Mouse (Mus musculus) urinary bladder, postnatal 36 days (tissue): ENCODE results near the gene Adam8.

ENCODE experiments used
- DNase-seq, 2 experiments: peaks; one replicate each; pipeline ENCODE4 v3.0.0; 2022; ENCODE audit warnings: low spot score in 2 of 2, mixed read lengths in 1 of 2

The Adam8 gene

DNA sequence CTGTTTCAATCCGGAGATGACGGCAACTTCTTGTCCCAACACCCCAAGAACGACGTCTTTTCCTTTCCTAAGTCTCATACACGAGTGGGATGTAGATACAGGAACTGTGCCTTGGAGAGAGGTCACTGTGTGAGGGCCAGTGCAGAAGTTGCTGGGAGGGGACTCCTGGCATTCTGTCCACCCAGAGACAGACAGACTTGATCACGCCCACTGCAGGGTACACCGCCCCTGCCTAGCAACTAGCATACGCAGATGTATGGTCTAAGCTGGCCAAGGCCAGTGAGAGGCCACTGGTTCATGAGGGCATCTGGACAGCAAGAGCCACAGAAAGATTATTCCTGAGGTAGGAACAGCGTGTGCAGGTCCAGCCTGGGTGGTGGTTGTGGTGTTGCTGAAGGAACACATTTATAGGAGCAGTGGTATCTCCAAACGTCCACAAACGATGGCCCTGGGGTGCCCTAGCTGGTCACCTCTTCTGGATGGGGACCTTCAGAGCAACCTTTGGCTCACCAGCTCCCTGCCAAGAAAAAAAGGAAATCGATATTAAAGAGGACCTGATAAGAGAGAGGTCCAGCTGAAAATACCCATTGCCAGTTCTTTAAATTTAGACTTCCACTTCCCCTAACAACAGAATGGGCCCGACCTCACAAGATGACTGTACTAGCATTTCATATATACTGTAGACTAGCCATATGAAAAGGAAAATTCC is 13.2 kb downstream of the Adam8 start:
- no peak for DNase-seq

DNA sequence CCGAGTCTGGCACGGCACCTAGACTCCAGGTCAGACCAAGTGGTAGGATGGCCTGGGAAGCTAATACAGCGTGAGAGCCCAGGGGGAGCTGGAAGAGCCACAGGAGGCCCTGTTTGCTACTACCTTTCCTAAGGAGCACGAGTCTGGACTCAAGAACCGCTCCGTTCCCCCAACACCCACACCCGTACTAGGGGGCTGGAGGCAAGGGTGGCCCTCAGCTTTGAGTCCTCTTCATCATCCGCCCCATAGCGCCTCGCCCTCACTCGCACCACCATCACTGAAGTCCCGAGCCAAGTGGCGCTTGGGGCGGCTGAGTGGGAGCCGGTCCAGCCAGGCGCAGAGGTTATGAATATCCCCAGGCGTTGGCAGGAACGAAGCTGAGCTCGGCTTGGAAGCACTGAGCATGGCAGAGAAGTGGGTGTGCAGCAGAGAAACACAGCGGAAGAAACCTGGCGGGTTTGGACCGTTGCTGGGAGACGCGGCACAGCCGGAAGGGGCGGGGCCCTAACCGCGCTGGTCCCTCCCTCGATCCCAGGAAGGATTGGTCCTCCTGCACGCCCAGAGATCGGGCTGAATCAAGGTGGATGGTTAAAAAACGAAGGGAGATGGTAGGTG is 14.0 kb downstream of the Adam8 start, which contains the start of gene 6430531B16Rik:
6430531B16Rik (minus strand) TSS at position 478 of the 615 bp plus-strand sequence.
- peak; percentile 81 to 84 for DNase-seq

DNA sequence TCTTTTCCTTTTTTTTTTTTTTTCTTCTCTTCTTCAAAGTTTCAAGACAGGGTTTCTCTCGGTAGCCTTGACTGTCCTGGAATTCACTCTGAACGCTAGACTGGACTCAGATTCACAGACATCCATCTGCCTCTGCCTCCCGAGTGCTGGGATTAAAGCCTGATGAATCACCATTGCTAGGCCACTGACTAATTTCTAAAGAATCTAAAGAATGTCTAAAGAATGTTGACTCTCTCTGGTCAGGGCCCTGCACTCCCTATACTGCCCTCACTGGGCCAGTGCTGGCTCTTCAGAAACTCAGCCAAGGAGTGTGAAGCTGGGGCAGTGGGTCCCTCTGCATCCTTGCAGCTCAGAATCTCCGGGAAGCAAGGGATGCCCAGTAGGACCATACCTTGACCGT is 16.9 kb downstream of the Adam8 start:
- DNase-seq: no peak

DNA sequence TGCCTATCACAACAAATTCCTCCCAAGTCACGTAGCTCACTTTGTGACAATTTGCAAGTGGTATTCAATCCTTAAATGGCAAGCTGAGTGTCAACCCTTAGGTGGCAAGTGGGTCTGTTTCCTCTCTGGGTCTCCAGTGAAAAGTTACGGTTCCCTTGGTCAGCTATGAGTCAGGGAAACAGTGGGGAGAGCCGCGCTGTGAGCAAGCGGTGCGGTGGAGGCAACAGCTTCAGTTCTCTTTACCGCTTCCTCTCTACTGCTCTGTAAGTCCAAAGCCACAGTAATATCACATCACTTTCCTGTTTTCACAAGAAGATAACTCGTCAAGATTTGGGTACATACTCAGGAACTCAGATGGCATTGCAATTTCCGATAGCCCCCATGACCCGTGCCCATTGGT is 18.1 kb downstream of the Adam8 start:
- DNase-seq: no peak

DNA sequence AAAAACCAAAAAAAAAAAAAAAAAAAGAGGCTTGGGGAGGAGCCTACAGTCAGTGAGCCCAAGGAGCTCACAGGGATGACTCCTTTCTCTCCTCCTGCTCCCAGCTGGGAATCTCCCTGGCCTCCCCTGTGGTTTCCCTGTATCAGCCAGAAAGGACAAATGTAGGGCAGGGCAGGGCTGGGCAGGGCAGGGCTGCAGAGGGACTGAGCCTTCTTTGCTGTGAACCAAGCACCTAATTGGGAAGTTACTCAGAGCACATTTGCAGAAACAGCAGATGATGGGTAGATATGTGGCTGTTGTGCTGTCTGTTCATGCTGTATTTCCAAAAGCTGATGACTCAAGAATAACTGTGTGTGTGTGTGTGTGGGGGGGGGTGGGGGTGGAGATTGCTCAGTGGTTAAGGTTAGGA is 19.4 kb downstream of the Adam8 start:
- DNase-seq: no peak

DNA sequence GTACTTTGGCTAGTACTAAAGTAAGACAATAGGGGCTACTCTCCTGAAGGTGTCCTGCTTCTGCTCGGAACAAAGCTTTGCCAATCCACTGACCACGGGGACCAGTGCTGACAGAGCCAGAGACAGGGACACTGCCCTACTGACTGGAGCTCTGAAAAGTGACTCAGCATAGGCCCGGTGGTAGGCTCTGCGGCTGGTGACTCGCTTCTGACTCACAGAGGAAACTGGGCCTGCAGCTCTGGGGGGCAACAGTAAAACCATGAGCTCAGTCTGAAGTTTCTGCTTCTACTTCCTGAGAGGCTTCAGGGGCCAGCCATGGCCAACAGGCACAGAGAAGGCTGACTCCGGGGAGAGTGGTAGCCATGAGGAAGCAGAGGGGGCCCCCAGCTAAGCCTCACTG is 20.9 kb downstream of the Adam8 start:
- peak; percentile 33 to 48 for DNase-seq

DNA sequence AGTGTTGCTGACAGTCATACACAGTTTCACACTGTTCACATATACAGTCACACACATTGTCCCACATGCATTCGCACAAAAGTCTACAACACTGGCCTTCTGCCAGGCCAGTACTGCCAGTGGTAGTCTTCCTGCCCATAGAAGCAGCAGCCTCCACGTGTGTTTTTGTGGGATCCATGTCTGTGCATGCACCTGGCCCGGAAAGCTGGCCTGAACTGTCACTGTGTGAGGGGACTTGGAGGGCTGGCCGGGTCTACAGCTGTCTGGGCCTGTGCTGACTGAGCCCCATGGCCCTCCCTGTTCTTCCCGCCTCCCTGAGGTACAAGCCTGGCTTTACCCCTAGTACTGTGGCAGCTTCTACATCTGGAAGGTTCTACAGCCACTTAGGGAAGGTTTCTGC is 21.4 kb downstream of the Adam8 start:
- no peak for DNase-seq

DNA sequence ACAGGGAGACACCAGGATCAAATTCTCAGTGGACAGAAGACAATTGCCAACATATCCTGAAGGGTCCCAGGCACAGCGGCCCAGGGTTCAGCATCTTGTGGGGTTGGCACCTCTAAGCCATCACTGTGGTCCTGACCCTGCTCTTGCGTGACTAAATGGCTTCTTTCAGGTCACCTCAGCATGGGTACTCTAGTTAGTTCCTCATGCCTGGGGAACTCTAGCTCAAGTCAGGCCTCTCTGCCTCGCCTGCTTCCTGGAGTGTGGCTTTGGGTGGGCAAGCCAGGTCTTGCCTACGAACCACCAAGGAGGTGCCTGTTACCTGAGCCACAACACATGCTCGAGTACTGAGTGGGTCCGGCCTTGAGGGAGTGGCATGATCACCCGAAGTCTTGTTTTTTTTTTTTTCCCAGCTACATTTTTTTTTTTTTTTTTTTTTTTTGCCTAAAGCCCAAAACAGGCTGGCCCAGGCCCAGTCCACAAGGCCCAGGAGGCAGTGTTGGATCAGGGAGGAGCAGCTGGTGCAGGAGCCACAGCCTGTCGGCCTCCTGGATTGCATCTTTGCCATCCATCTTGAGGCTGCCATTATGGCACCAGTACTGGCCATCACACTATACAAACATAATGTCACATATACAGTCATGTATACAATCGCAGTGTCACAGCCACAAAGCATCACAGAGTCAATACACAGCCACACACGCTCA is 22.0 kb downstream of the Adam8 start:
- DNase-seq: peak; percentile 36 to 59

DNA sequence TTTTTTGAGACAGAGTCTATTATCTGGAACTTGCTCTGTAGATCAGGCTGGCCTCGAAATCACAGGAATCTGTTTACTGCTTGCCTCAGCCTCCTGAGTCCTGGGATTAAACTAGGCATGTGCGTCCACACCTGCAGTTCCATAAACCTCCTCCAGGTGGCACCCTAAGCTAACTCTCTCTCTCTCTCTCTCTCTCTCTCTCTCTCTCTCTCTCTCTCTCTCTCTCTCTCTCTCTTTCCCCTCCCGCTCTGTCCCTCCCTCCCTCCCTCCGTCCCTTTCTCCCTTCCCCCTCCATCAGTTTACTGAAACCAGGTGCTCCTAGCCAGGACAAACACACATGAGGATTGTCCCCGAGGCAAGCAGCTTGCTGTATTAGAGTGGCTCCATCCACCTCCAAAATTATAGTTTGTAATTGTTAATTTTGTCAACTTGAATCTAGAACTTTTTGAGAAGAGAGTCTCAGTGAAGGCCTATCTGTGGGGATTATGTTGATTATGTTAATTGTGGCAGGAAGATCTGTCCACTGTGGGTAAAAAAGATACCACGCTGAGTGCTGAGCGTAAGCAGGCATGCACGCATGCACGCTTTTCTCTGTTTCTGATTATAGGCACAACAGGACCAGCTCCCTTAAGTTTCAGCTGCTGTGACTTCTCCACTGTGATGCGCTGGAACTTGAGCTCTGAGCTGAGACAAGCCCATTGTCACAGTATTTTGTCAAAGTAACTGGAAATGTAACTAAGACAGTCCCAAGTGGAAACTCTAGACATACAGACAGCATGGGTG is 22.8 kb downstream of the Adam8 start:
- peak; percentile 74 to 78 for DNase-seq

DNA sequence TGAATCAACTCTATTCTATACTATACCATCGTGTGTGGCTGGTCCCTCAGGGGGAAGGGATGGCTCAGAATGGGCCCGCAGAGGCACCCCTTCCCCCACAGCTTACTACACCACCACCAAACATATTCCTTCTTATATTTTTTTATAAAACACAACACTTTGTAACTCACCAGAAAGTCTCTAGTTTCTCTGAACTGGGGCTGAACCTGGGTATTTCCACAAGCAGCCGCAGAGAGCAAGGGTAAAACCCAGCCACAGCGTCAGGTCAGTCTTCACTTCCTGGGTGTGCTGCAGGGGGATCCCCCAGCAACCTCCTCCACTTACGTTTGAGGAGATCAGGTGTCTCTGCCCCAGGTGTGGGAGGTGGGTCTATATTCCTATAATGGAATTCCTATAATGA is 23.9 kb downstream of the Adam8 start:
- no peak for DNase-seq

DNA sequence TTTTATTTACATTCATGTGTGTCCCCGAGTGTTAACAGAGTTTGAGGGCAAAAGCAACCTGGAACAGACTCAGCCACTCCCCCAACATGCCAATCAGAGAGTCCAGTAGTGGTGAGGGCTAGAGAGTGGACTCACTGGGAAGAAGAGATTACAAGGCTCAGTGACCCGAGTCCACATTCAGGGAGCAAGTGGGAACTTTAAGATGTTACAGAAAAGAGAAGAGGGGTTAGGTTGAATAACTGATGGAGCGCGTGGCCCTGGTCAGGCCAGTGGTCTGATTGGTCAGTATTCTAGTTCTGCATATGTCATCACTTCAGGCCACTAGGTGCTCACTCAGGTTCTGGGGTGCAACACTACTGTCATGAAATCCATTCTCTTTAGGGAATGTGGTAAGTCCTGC is 25.2 kb downstream of the Adam8 start:
- DNase-seq: no peak

DNA sequence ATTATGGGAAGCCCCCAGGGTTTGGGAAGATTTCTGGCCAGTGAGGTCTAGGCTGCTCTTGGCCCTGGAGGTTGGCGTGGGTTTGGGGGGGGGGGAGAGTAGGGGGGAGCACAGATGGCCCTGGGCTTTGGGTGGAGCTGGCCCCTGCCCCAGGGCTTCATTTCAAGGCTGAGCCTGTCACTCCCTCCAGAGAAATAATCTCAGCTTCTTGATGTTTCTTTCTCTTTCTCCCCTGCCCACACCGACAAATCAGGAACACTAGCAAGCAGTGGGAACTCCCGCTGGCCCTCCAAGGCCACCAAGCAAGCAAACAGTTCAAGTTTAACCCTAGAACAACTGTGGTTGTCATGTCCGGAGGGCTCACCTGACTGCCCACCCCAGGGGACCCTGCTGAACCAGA is 28.5 kb downstream of the Adam8 start:
- DNase-seq: no peak

DNA sequence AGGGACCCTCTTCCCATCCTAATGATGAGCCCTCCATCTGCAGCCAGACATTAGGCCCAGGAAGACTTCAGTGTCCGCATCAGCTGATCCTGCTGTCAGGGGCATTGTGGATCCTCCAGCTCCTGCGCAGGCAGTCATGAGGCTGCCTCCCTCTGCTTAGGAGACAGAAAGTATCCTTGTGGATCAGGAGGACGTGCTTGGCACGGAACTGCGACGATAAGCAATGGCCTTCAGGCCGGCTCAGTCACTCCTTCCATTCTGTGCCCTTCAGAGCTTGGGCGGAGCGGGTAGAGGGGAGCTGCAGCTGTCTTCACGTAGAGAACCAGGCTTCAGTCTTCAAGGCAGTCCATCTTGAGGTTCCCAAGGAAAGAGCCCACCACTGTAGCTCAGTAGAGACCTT is 31.2 kb downstream of the Adam8 start:
- DNase-seq: no peak

DNA sequence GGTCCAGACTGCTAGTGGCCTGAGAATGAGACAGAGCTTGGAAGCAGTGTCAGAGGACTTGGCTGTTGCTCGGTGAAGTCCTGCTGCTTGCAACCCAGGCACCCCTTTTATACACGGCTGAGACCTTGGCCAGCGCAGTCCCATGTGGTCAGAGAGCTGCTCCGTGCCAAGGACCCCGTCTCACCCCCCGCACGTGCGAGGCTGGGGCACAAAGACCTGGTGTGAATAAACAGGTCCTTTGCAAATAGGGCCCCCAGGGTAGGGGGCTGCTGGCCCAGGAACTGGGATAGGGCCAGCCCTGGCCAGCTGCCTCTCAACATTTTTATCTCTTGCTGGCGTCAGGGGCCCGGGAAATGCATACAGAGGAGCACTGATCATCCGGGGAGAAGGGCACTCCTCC is 34.4 kb downstream of the Adam8 start:
- DNase-seq: no peak

DNA sequence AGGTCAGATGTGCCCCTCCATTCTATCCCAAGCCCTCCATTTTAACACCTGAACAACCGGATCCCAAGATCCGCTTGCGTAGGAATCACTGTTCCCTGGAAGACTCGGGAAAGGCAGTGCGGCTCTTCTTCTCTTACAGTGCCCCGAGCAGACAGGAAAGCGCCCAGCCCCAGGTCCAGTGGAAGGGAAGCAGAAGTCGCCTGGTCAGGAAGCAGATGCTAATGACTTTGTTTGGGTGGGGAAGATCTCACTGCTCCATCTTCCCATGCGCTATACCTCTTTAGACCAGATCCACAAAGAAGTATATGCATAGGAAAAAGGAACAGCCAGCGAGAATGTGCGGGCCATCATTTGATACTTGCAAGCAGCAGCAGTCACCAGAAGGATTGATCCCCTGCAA is 34.9 kb downstream of the Adam8 start:
- DNase-seq: no peak

DNA sequence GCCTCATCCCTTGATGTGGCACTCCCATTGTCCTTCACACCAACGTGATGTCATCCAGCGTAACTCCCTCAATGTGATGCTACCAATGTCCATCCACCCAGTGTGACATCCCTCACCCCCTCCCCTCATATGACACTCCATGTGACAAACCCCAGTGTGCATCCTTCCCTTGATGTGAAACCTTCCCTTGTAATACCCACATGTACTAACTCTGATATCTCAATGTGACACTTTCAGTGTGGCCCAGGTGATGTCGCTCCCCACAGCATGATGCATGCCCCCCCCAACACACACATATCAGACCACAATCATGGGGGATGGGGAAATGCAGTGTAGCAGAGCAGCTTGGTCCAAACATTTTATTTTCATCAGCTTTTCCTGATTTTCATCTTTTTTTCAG is 35.7 kb downstream of the Adam8 start:
- no peak for DNase-seq

DNA sequence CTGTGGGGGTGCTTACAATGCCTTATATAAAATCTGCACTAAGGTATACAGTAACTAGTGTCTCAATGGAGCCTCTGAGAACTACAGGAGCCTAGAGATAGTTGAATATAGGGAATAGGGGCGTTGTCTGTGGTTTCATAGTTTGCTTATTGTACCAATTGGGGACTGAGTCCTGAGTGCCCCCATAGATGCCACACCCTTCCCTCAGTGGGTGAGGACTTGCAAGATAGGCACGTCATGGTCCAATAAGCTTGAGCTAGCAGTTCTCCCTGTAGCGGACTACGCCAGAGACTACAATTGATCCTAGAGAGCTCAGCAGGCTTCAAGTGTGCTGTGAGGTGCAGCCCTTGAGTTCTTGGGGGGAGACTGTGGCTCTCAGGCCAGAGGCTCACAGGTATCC is 36.9 kb downstream of the Adam8 start:
- no peak for DNase-seq

DNA sequence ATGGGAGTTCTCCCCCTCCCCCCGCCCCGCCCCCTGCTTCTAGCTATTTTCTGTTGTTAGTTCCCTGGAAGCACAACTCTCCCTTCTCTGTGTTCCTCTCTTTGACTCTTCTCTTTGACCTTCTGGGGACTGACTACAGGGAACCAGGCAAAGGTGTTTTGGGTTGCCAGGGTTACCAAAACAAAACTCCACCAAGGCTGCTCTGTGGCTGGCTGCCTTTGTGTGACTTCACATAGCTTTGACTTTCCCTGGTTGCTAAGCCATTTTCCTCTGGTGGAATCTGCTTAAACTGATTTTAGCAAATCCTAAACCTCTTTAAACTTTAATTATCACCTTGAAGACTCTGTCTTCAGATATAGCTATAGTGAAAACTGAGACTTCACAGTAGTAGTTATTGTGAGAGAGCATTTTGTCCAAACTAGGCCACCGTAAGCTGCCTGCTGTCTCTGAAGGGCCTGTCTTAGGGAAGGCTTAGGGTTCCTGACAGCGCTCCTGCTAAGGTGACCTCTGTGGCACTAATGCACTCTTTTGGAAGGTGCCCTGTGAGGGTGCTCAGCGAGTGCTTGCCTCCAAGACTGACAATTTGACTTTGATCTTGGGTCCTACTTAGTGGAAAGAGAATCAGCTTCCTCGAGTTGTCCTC is 40.2 kb downstream of the Adam8 start:
- DNase-seq: no peak

DNA sequence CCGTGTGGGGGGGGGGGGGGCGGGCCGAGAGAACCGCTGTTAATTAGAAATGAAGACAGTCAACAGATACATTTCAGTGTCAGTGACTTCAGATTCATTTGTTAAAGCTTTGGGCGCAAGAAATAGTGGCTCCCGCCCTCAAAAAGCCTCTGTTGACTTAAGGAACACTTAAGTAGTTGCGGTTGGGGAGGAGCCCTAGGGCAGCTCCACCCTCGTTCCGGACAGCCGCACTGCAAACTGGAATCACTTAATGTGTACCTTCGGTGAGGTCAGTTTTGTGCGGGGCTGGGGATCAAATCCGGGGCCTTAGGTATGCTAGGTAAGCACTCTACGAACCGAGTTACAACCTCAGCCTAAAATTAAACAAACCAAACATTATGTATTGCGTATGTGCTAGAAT is 41.3 kb downstream of the Adam8 start:
- DNase-seq: peak in 1 of 2 experiments; percentile 20

DNA sequence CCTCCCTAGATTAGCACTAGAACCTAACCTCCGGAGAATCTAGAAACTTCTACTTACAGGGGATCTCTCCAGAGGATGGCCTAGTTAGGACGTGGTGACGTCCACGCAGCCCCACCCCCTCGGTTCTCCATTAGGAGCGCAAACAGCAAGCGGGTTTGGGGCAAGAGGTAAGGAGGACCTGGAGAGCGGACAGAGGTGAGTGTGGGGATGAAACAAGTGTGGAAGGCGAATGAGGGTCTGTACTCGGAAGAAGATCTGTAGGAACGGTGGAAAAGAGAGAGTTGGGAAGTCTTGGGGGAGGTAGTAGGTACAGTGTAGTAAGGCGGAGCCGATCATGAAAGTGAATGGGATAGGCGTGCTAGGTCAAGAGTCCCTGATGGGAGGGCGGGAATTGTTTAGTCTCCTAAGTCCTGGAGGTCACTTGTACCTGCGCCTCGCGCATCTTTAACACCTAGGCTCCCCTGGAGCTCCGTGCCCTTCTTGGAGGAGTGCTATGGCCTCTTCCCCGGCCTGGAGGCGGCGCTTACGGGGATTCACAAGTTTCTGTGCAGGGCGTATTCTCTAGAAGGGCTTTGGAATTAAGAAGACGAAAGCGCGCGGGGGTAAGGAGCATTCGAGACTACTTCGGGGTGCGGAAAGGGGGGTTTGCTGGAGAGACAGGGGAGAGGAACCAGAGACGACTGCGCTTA is 41.9 kb downstream of the Adam8 start:
- peak; percentile 36 to 47 for DNase-seq

DNA sequence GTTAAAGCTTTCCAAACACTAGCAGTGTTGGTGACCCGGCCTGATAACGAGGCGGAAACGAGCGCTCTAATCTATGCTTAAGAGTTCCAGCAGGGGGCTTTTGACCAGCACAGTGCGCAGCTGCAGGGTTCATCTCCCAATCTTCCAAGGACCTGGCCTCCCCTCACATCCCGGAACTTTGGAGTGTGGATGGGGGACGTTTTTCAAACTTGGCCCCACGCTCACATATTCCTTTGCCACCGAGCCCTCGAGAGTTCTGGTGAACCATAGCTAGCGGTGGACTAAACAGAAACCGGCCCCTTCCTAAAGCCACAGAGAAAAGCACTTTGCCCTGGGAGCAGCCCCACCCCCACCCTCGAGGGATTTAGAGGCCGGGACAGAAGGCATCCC is 42.5 kb downstream of the Adam8 start:
- DNase-seq: peak; percentile 32 to 50
